Mouse (Mus musculus) embryonic facial prominence, embryonic 12.5 days (tissue): ENCODE data around the gene Cd247. TPM values are rescaled to one million over a fixed set of nuclear protein-coding genes. Genes with fewer than 3 reads are reported as not detected.

Experiments
- ATAC-seq: fragments of 200-750 bp; cut with Nextera tagmentation; 2 replicates; pipeline ENCODE4 v1.8.0; 2017; ENCODE audit not compliant: insufficient number of reproducible peaks, insufficient read depth, low FRiP score, low TSS enrichment
- H3K27ac ChIP-seq: fragments of 300-500 bp; sonication (generic); 2 replicates; pipeline ENCODE4 v1.5.1; 2016; ENCODE audit warnings: mild to moderate bottlenecking
- H3K27me3 ChIP-seq: fragments of 300-500 bp; sonication (generic); 2 replicates; pipeline ENCODE4 v1.6.1; 2016; ENCODE audit warnings: mild to moderate bottlenecking, moderate library complexity
- H3K36me3 ChIP-seq: fragments of 300-500 bp; sonication (generic); 2 replicates; pipeline ENCODE4 v1.6.1; 2016; ENCODE audit warnings: mild to moderate bottlenecking
- H3K4me1 ChIP-seq: fragments of 300-500 bp; sonication (generic); 2 replicates; pipeline ENCODE4 v1.6.1; 2016
- H3K4me2 ChIP-seq: fragments of 300-500 bp; sonication (generic); replicated peaks from 2 replicates; pipeline ENCODE4 v1.6.1; 2016; ENCODE audit warnings: mild to moderate bottlenecking, moderate library complexity
- H3K4me3 ChIP-seq: fragments of 300-500 bp; sonication (generic); 2 replicates; pipeline ENCODE4 v1.5.1; 2016; ENCODE audit warnings: mild to moderate bottlenecking
- H3K9ac ChIP-seq: fragments of 300-500 bp; sonication (generic); 2 replicates; pipeline ENCODE4 v1.6.1; 2016; ENCODE audit warnings: mild to moderate bottlenecking, moderate library complexity
- H3K9me3 ChIP-seq: fragments of 300-500 bp; sonication (generic); 2 replicates; pipeline ENCODE4 v1.6.1; 2016; ENCODE audit warnings: mild to moderate bottlenecking, moderate library complexity
- WGBS: fragments of 180-500 bp; shearing (Covaris S2); methylation state at CpG from one replicate; pipeline ENCODE4 v1.1.7; 2016; 5-methylcytosine and 5-hydroxymethylcytosine counted together
- polyA plus RNA-seq: library from polyadenylated mRNA; unstranded; fragments of >200 nt; fragmentation: Nextera tagmentation; extraction: Ambion mirVana; gene quantifications from 2 replicates; pipeline ENCODE4 v1.2.1, GENCODE M21; 2016

Cd247 gene
- polyA plus RNA-seq, 1 experiment from 2014 or later, result 1.0 TPM

- no peaks in the 10 kb centered on the region for H3K27me3 ChIP-seq
Measured at GRCm38 (mm10) chr1:165891686-165892085, 103.2 kb downstream of the Cd247 start.

GRCm38 (mm10) chr1:165903596-165903995 is 115.1 kb downstream of the Cd247 start:
- H3K4me3 ChIP-seq, result no peak overlapping the region
- no peaks in the 10 kb centered on the region for H3K9me3 ChIP-seq
- no peak overlapping the region for H3K9ac ChIP-seq
- peaks cover 16% of the 10 kb centered on the region for H3K36me3 ChIP-seq
- H3K27ac ChIP-seq, result no peak overlapping the region
- ATAC-seq, result no peak
- no peaks in the 10 kb centered on the region for H3K4me1 ChIP-seq
- no peak overlapping the region for H3K4me2 ChIP-seq
- no peaks in the 10 kb centered on the region for H3K27me3 ChIP-seq
- 68% methylated on average over 1 of the region's 1 CpGs for WGBS

More at GRCm38 (mm10) chr1:165891686-165892085, 103.2 kb downstream of the Cd247 start:
- no peak overlapping the region for H3K27ac ChIP-seq
- peaks cover 48% of the 10 kb centered on the region for H3K36me3 ChIP-seq
- WGBS, result 80% methylated on average over 2 of the region's 2 CpGs
- H3K9ac ChIP-seq, result no peak overlapping the region
- H3K4me1 ChIP-seq, result no peaks in the 10 kb centered on the region
- H3K4me2 ChIP-seq, result no peak overlapping the region
- no peak overlapping the region for H3K4me3 ChIP-seq
- no peaks in the 10 kb centered on the region for H3K9me3 ChIP-seq
- ATAC-seq, result no peak

DNA sequence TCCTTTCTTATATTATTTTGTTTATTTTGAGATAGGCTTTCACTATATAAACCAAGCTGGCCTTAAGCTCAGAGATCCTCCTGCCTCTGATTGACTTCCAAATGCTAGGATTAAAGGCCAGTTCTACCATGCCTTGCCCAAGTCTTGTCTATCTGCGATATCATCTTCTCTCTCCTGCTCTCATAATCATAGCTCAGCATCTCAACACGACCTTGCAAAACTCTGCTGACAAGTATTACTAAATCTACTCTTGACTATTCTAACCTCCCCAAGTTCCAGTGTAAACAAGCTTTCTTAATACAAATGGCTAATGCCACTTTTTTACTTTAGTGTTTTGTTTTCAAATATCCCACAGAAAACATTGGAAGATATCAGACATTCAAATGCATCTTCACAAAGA is 119.7 kb downstream of the Cd247 start:
- H3K9ac ChIP-seq, result no peak overlapping the region
- H3K27me3 ChIP-seq, result no peaks in the 10 kb centered on the region
- peaks cover 12% of the 10 kb centered on the region; the same call in 1 of the 2 replicates for H3K36me3 ChIP-seq
- no peak overlapping the region for H3K4me3 ChIP-seq
- H3K9me3 ChIP-seq, result no peaks in the 10 kb centered on the region
- H3K27ac ChIP-seq, result no peak overlapping the region
- 92% methylated on average over 2 of the region's 2 CpGs for WGBS
- no peak for ATAC-seq
- no peaks in the 10 kb centered on the region for H3K4me1 ChIP-seq
- no peak overlapping the region for H3K4me2 ChIP-seq

- H3K9me3 ChIP-seq, result no peaks in the 10 kb centered on the region
- H3K9ac ChIP-seq, result no peak overlapping the region
- ATAC-seq, result no peak
- H3K4me3 ChIP-seq, result no peak overlapping the region
- no peak overlapping the region for H3K27ac ChIP-seq
- H3K4me1 ChIP-seq, result no peaks in the 10 kb centered on the region
- H3K27me3 ChIP-seq, result no peaks in the 10 kb centered on the region
- WGBS, result 75% methylated on average over 3 of the region's 3 CpGs
- H3K4me2 ChIP-seq, result no peak overlapping the region
- peaks cover 12% of the 10 kb centered on the region; the same call in 1 of the 2 replicates for H3K36me3 ChIP-seq
Measured at GRCm38 (mm10) chr1:165908806-165909205, 120.3 kb downstream of the Cd247 start.

DNA sequence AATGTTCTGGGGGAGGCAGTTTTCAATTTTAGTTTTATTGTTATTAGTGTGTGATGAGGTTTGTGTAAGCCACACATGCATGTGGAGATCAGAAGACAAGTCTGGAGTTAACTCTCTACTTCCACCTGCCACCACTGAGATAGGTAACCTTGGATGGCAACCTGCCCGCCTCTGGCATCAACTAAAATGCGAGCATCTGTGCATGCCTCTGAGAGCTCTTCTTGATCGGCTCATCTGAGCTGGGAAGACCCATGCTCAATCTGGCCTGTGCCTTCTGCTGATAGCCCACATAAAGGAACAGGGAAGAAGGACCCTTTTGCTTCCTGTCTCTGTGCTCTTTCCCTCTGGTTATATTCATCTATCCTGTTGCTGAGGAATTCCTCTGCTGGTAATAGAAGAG is 121.0 kb downstream of the Cd247 start:
- Histone ChIP-seq H3K4me1 (no peaks in the 10 kb centered on the region), H3K4me3 (no peak overlapping the region), H3K4me2 (no peak overlapping the region), H3K9me3 (no peaks in the 10 kb centered on the region), H3K27ac (no peak overlapping the region), H3K27me3 (no peaks in the 10 kb centered on the region), H3K36me3 (peaks cover 12% of the 10 kb centered on the region; the same call in 1 of the 2 replicates), H3K9ac (no peak overlapping the region)
- ATAC-seq, result no peak
- WGBS, result 86% methylated on average over 3 of the region's 3 CpGs

GRCm38 (mm10) chr1:165913720-165914415 is 125.4 kb downstream of the Cd247 start:
- H3K36me3 ChIP-seq, result peaks cover 12% of the 10 kb centered on the region
- no peaks in the 10 kb centered on the region for H3K4me1 ChIP-seq
- 80% methylated on average over 2 of the region's 2 CpGs for WGBS
- no peaks in the 10 kb centered on the region for H3K27me3 ChIP-seq
- H3K4me2 ChIP-seq, result no peak overlapping the region
- no peak overlapping the region for H3K27ac ChIP-seq
- H3K9ac ChIP-seq, result no peak overlapping the region
- H3K9me3 ChIP-seq, result no peaks in the 10 kb centered on the region
- ATAC-seq, result no peak
- H3K4me3 ChIP-seq, result no peak overlapping the region

DNA sequence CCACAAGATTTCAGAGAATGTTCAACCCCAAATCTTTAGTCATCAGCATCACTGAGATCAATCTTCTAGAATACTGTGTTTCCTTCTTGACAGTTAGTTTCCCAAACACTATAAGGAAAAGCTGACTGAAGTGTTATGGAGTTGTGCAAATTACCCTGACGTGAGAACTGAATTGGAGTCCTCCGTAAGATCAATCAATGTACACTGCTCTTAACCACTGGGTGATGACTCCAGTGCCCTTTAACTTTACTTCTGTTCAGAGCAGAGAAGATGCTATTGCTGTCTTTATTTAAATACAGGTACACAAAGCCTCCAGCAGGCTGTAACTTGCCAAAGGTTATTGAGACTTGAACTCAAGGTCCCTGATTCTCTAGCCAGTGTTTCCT is 125.9 kb downstream of the Cd247 start:
- H3K9me3 ChIP-seq, result no peaks in the 10 kb centered on the region
- no peaks in the 10 kb centered on the region for H3K27me3 ChIP-seq
- H3K4me1 ChIP-seq, result no peaks in the 10 kb centered on the region
- no peak overlapping the region for H3K27ac ChIP-seq
- H3K36me3 ChIP-seq, result peaks cover 10% of the 10 kb centered on the region
- no peak overlapping the region for H3K4me2 ChIP-seq
- ATAC-seq, result no peak
- WGBS, result 83% methylated on average over 2 of the region's 2 CpGs
- H3K4me3 ChIP-seq, result no peak overlapping the region
- H3K9ac ChIP-seq, result no peak overlapping the region

DNA sequence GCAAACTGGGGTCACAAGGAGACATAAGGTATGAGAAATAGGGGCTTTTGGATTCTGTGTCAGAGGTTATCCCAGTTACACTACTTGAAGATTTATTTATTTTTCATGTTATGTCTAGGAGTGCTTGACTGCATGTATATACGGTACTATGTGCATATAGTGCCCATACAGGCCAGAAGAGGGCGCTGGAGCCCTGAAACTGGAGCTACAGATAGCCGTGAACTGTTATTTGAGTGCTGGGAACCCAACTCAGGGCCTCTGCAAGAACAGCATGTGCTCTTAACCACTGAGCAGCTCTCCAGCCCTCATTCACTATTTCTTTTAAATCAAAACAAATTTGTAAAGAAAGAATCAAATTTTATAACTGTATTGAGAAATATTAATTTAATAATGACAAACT is 132.5 kb downstream of the Cd247 start:
- Histone ChIP-seq H3K4me1 (no peaks in the 10 kb centered on the region), H3K4me3 (no peak overlapping the region), H3K36me3 (peaks cover 8% of the 10 kb centered on the region), H3K9me3 (no peaks in the 10 kb centered on the region), H3K9ac (no peak overlapping the region), H3K4me2 (no peak overlapping the region), H3K27ac (no peak overlapping the region), H3K27me3 (no peaks in the 10 kb centered on the region)
- no peak for ATAC-seq
- whole genome bisulfite sequencing, result 70% methylated on average over 3 of the region's 3 CpGs

- 81% methylated on average over 1 of the region's 1 CpGs for WGBS
- no peaks in the 10 kb centered on the region for H3K9me3 ChIP-seq
- no peak for ATAC-seq
- H3K27ac ChIP-seq, result no peak overlapping the region
- H3K4me2 ChIP-seq, result no peak overlapping the region
- no peak overlapping the region for H3K9ac ChIP-seq
- no peaks in the 10 kb centered on the region for H3K27me3 ChIP-seq
- no peak overlapping the region for H3K4me3 ChIP-seq
- no peaks in the 10 kb centered on the region for H3K4me1 ChIP-seq
- no peaks in the 10 kb centered on the region for H3K36me3 ChIP-seq
Measured at GRCm38 (mm10) chr1:165922488-165922887, 134.0 kb downstream of the Cd247 start.

DNA sequence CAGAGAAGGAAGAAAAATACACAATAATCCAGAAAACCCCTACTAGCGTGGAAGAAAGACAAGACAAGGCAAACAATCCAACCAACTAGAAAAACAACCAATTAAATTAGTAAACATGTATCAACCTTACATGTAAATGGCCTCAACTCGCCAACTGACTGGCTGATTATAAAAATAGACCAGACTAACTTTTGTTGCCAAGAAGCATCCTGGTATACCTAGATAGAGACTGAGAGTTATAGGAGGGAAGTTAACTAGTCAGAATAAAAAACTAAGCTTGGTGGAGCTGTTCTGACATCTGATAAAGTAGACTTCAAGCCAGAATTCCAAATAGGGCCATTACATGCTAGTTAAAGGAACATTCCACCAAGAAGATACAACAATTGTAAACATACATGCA is 136.7 kb downstream of the Cd247 start:
- H3K36me3 ChIP-seq, result no peaks in the 10 kb centered on the region
- H3K27me3 ChIP-seq, result no peaks in the 10 kb centered on the region
- no peak overlapping the region for H3K4me3 ChIP-seq
- H3K27ac ChIP-seq, result no peak overlapping the region
- no peaks in the 10 kb centered on the region for H3K4me1 ChIP-seq
- H3K9me3 ChIP-seq, result no peaks in the 10 kb centered on the region
- WGBS, result 80% methylated on average over 2 of the region's 2 CpGs
- H3K4me2 ChIP-seq, result no peak overlapping the region
- ATAC-seq, result no peak
- H3K9ac ChIP-seq, result no peak overlapping the region
